Mouse (Mus musculus): Measurements from ENCODE around the gene Podxl. TPM values are rescaled to one million over a fixed set of nuclear protein-coding genes. Genes with fewer than 3 reads are reported as not detected.

The Podxl gene
- polyA plus RNA-seq, 1 experiment from 2014 or later: 8.2 TPM

DNA sequence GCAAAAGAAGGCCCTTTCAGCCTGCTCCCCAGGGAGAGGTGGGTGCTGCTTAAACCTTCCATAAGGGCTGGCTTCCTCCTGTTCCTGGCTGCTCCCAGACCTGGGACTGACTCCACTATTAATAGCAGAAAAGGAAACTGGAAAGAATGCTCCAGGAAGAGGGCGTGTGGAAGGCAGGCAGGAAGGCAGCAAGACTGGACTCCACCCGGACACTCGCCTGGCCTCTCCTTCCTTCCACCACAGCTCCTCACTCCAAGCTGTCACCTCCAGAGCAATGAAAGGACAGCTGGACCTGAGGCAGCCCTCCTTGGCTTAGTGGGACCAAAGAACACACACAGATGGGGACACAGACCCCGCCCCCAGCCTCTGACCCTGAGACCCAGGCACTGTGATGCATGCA is 19.5 kb downstream of the Podxl start:
- H3K9ac ChIP-seq (replicated peaks; ENCODE audit: low read length): no peak overlapping the region
- DNase-seq (ENCODE audit: low spot score) (no peak), ATAC-seq (replicated peaks; ENCODE audit: insufficient number of reproducible peaks, low FRiP score, low TSS enrichment, low read depth) (no peak)
- no peak overlapping the region for H3K27ac ChIP-seq (replicated peaks; ENCODE audit: low read depth, low read length)
- no peak overlapping the region for H3K4me2 ChIP-seq (ENCODE audit: low read depth, low read length)
- H3K4me1 ChIP-seq (ENCODE audit: control insufficient read depth, insufficient read depth, low read length): no peaks in the 10 kb centered on the region
- no peaks in the 10 kb centered on the region for H3K9me3 ChIP-seq (replicated peaks; ENCODE audit: control insufficient read depth, low read length)
- H3K4me3 ChIP-seq (ENCODE audit: low read depth, low read length): no peak overlapping the region
- no peaks in the 10 kb centered on the region for H3K36me3 ChIP-seq (replicated peaks; ENCODE audit: control insufficient read depth, insufficient read depth, low read depth, low read length)
- whole genome bisulfite sequencing: 69% methylated on average over 4 of the region's 4 CpGs
- H3K27me3 ChIP-seq (ENCODE audit: control insufficient read depth, insufficient read depth, low read length): no peaks in the 10 kb centered on the region

DNA sequence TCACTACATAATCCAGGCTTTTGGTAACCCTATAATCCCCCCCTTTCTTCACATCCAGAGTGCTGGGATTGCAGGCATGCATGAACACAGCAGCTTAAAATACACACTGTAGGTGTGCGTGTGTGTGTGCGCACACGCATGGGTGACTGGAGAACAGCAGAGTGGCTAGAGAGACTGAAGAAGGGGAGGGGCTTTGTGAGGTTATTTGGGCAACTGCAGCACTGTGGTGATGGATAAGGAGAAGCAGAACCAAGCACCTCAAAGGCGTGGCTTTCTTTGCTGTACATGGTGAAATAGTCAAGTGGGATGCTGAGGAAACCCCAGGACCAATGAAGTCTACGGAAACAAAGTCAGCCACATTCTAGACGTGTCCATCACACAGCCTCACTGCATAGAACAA is 23.8 kb downstream of the Podxl start:
- no peaks in the 10 kb centered on the region for H3K36me3 ChIP-seq (replicated peaks; ENCODE audit: control insufficient read depth, insufficient read depth, low read depth, low read length)
- no peaks in the 10 kb centered on the region for H3K27me3 ChIP-seq (ENCODE audit: control insufficient read depth, insufficient read depth, low read length)
- no peak overlapping the region for H3K4me3 ChIP-seq (ENCODE audit: low read depth, low read length)
- WGBS: 91% methylated on average over 6 of the region's 6 CpGs
- H3K27ac ChIP-seq (replicated peaks; ENCODE audit: low read depth, low read length): no peak overlapping the region
- ATAC-seq (replicated peaks; ENCODE audit: insufficient number of reproducible peaks, low FRiP score, low TSS enrichment, low read depth) (no peak), DNase-seq (ENCODE audit: low spot score) (no peak)
- no peak overlapping the region for H3K4me2 ChIP-seq (ENCODE audit: low read depth, low read length)
- H3K9ac ChIP-seq (replicated peaks; ENCODE audit: low read length): no peak overlapping the region
- no peaks in the 10 kb centered on the region for H3K9me3 ChIP-seq (replicated peaks; ENCODE audit: control insufficient read depth, low read length)
- H3K4me1 ChIP-seq (ENCODE audit: control insufficient read depth, insufficient read depth, low read length): no peaks in the 10 kb centered on the region

DNA sequence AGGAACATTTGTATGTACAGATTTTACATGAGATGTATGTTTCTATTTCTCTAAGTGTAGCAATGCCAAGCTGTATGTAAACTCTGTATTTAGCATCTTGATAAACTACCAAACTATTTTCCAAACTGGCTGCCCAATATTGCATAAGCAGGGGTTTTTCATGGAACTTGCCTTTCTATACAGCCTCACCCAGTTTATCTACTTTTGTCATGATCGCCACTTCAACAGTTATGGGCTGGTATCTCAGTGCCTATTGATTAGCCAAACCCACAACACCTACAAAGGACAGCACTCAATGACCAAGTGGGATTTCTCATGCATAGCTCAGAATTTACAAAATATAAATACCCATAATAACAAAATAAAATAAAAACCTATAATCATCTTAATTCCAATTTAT is 25.7 kb downstream of the Podxl start:
- H3K4me3 ChIP-seq (ENCODE audit: low read depth, low read length): no peak overlapping the region
- no peak for DNase-seq (ENCODE audit: low spot score)
- H3K4me2 ChIP-seq (ENCODE audit: low read depth, low read length): no peak overlapping the region
- H3K9ac ChIP-seq (replicated peaks; ENCODE audit: low read length): no peak overlapping the region
- no peaks in the 10 kb centered on the region for H3K27me3 ChIP-seq (ENCODE audit: control insufficient read depth, insufficient read depth, low read length)
- 92% methylated on average over 1 of the region's 1 CpGs for whole genome bisulfite sequencing
- no peaks in the 10 kb centered on the region for H3K4me1 ChIP-seq (ENCODE audit: control insufficient read depth, insufficient read depth, low read length)
- H3K36me3 ChIP-seq (replicated peaks; ENCODE audit: control insufficient read depth, insufficient read depth, low read depth, low read length): no peaks in the 10 kb centered on the region
- no peak for ATAC-seq (replicated peaks; ENCODE audit: insufficient number of reproducible peaks, low FRiP score, low TSS enrichment, low read depth)
- H3K9me3 ChIP-seq (replicated peaks; ENCODE audit: control insufficient read depth, low read length): no peaks in the 10 kb centered on the region
- no peak overlapping the region for H3K27ac ChIP-seq (replicated peaks; ENCODE audit: low read depth, low read length)

DNA sequence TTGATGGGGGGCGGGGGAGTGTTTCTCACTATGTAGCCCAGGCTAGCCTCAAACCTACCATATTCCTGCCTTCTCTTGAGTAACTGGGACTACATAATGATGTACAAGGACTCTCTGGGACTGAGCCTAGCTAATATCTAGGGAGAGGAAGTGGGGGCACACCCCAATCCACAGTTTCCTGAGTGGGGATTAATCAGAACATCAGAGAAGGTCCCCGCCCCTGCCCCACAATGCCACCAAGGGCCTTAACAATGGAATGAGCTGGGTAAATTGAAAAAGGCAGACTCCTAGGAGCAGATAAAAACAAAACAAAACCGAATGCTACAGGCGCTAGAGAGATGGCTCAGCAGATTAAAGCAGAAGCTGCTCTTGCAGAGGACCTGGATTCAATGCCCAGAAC is 26.6 kb downstream of the Podxl start:
- Histone ChIP-seq H3K9me3 (replicated peaks; ENCODE audit: control insufficient read depth, low read length) (no peaks in the 10 kb centered on the region), H3K4me1 (ENCODE audit: control insufficient read depth, insufficient read depth, low read length) (no peaks in the 10 kb centered on the region), H3K9ac (replicated peaks; ENCODE audit: low read length) (no peak overlapping the region), H3K4me2 (ENCODE audit: low read depth, low read length) (no peak overlapping the region), H3K27ac (replicated peaks; ENCODE audit: low read depth, low read length) (no peak overlapping the region), H3K4me3 (ENCODE audit: low read depth, low read length) (no peak overlapping the region), H3K27me3 (ENCODE audit: control insufficient read depth, insufficient read depth, low read length) (no peaks in the 10 kb centered on the region), H3K36me3 (replicated peaks; ENCODE audit: control insufficient read depth, insufficient read depth, low read depth, low read length) (no peaks in the 10 kb centered on the region)
- no peak for DNase-seq (ENCODE audit: low spot score)
- WGBS: 81% methylated on average over 4 of the region's 4 CpGs
- no peak for ATAC-seq (replicated peaks; ENCODE audit: insufficient number of reproducible peaks, low FRiP score, low TSS enrichment, low read depth)

DNA sequence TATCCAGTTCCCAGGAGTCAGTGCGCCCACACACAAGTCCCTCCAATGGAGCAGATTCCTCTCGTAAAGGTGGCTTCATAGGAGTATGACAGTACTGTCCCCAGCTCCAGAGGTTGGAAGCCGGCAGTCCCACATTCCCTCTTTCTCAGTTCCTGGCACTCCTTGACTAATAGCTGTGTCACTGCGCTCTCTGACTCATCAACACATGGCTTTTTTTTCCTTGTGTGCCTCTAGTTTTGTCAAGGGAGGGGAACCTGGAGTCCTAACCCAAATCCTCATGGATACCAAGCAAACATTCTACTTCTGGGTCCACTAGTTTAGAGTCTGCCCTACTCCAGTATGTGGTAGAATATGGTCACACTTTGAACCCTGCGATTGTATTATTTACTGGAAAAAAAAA is 29.1 kb downstream of the Podxl start:
- H3K36me3 ChIP-seq (replicated peaks; ENCODE audit: control insufficient read depth, insufficient read depth, low read depth, low read length): no peaks in the 10 kb centered on the region
- no peak overlapping the region for H3K4me2 ChIP-seq (ENCODE audit: low read depth, low read length)
- H3K9me3 ChIP-seq (replicated peaks; ENCODE audit: control insufficient read depth, low read length): no peaks in the 10 kb centered on the region
- WGBS: 96% methylated on average over 5 of the region's 5 CpGs
- H3K27ac ChIP-seq (replicated peaks; ENCODE audit: low read depth, low read length): no peak overlapping the region
- no peak overlapping the region for H3K9ac ChIP-seq (replicated peaks; ENCODE audit: low read length)
- DNase-seq (ENCODE audit: low spot score) (no peak), ATAC-seq (replicated peaks; ENCODE audit: insufficient number of reproducible peaks, low FRiP score, low TSS enrichment, low read depth) (no peak)
- H3K4me1 ChIP-seq (ENCODE audit: control insufficient read depth, insufficient read depth, low read length): no peaks in the 10 kb centered on the region
- H3K4me3 ChIP-seq (ENCODE audit: low read depth, low read length): no peak overlapping the region
- H3K27me3 ChIP-seq (ENCODE audit: control insufficient read depth, insufficient read depth, low read length): no peaks in the 10 kb centered on the region

DNA sequence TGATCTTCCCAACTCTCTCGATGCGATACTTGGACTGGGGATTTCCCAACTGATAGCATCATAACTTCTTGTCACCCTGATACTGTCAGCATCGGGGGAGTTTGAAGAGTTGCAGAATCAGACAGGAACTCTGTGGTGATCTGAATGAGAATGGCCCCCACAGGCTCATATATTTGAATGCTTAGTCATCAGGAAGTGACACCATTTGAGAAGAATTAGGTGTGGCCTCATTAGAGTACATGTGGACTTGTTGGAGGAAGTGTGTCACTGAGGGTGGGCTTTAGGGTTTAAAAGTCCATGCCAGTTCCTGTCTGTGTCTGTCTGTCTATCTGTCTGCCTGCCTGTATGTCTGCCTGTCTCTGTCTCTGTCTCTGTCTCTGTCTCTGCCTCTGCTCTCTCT is 31.9 kb downstream of the Podxl start:
- no peaks in the 10 kb centered on the region for H3K4me1 ChIP-seq (ENCODE audit: control insufficient read depth, insufficient read depth, low read length)
- DNase-seq (ENCODE audit: low spot score) (no peak), ATAC-seq (replicated peaks; ENCODE audit: insufficient number of reproducible peaks, low FRiP score, low TSS enrichment, low read depth) (no peak)
- H3K4me2 ChIP-seq (ENCODE audit: low read depth, low read length): no peak overlapping the region
- 93% methylated on average over 3 of the region's 3 CpGs for WGBS
- H3K36me3 ChIP-seq (replicated peaks; ENCODE audit: control insufficient read depth, insufficient read depth, low read depth, low read length): no peaks in the 10 kb centered on the region
- H3K9ac ChIP-seq (replicated peaks; ENCODE audit: low read length): no peak overlapping the region
- no peaks in the 10 kb centered on the region for H3K27me3 ChIP-seq (ENCODE audit: control insufficient read depth, insufficient read depth, low read length)
- H3K27ac ChIP-seq (replicated peaks; ENCODE audit: low read depth, low read length): no peak overlapping the region
- H3K9me3 ChIP-seq (replicated peaks; ENCODE audit: control insufficient read depth, low read length): no peaks in the 10 kb centered on the region
- no peak overlapping the region for H3K4me3 ChIP-seq (ENCODE audit: low read depth, low read length)

DNA sequence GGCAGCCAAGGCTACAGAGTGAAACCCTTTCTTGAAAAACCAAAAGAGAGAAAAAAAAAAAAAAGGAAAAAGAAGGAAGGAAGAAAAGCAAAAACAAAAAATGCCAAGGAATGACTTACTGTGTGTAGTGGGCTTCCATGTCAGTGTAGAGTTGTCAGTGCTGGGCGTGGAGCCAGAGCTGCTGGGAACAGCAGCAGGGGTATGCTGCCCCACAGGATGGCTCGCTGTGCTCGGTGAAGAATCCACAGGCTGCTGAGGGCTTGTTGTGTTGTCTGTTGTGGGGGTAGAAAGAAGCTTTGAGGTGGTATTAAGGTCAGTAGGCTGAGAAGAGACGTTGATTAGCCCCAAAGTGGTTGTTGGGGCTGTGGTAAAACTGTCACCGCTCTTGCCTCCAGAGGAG is 35.4 kb downstream of the Podxl start:
- Histone ChIP-seq H3K27me3 (ENCODE audit: control insufficient read depth, insufficient read depth, low read length) (no peaks in the 10 kb centered on the region), H3K4me3 (ENCODE audit: low read depth, low read length) (no peak overlapping the region), H3K9me3 (replicated peaks; ENCODE audit: control insufficient read depth, low read length) (no peaks in the 10 kb centered on the region), H3K4me2 (ENCODE audit: low read depth, low read length) (no peak overlapping the region), H3K27ac (replicated peaks; ENCODE audit: low read depth, low read length) (no peak overlapping the region), H3K4me1 (ENCODE audit: control insufficient read depth, insufficient read depth, low read length) (no peaks in the 10 kb centered on the region), H3K36me3 (replicated peaks; ENCODE audit: control insufficient read depth, insufficient read depth, low read depth, low read length) (no peaks in the 10 kb centered on the region), H3K9ac (replicated peaks; ENCODE audit: low read length) (no peak overlapping the region)
- 88% methylated on average over 5 of the region's 5 CpGs for WGBS
- ATAC-seq (replicated peaks; ENCODE audit: insufficient number of reproducible peaks, low FRiP score, low TSS enrichment, low read depth) (no peak), DNase-seq (ENCODE audit: low spot score) (no peak)

DNA sequence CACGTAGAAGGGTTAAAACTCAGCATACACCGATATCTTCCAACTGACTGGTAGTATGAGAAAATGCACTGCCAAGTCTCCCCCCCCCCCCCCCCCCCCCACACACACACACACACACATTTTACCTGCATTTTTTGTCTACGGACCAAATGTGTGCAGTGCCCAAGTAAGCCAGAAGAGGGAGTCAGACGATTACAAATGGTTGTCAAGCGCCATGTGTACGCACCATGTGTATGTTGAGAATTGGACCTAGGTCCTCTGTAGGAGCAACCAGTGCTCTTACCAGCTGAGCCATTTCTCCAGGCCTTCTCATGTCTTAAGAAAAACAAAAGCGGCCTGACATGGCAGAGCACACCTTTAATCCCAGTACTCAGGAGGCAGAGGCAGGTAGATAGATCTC is 35.9 kb downstream of the Podxl start:
- Histone ChIP-seq H3K9ac (replicated peaks; ENCODE audit: low read length) (no peak overlapping the region), H3K27ac (replicated peaks; ENCODE audit: low read depth, low read length) (no peak overlapping the region), H3K4me3 (ENCODE audit: low read depth, low read length) (no peak overlapping the region), H3K27me3 (ENCODE audit: control insufficient read depth, insufficient read depth, low read length) (no peaks in the 10 kb centered on the region), H3K36me3 (replicated peaks; ENCODE audit: control insufficient read depth, insufficient read depth, low read depth, low read length) (no peaks in the 10 kb centered on the region), H3K4me2 (ENCODE audit: low read depth, low read length) (no peak overlapping the region), H3K9me3 (replicated peaks; ENCODE audit: control insufficient read depth, low read length) (no peaks in the 10 kb centered on the region), H3K4me1 (ENCODE audit: control insufficient read depth, insufficient read depth, low read length) (no peaks in the 10 kb centered on the region)
- DNase-seq (ENCODE audit: low spot score): peak; percentile 61
- ATAC-seq (replicated peaks; ENCODE audit: insufficient number of reproducible peaks, low FRiP score, low TSS enrichment, low read depth): no peak
- WGBS: 69% methylated on average over 7 of the region's 7 CpGs

DNA sequence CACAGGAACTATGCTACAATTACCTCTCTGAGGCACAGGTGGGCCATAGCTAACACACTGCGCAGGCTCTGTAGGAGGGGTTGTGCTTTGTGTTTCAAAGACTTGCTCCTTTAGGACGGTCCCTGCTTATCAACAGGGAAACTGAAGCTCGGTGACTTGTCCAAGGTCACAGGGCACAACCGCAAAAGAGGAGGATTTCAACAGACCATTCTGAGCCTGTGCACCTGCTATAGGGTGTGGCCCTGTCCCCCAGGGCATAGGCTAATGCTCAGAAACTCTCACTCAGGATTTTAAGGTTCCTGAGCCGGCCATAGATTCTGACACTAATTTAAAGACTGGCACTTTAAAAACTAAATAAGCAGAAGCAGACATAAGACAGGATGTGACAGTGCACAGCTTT is 36.9 kb downstream of the Podxl start:
- ATAC-seq (replicated peaks; ENCODE audit: insufficient number of reproducible peaks, low FRiP score, low TSS enrichment, low read depth) (no peak), DNase-seq (ENCODE audit: low spot score) (no peak)
- Histone ChIP-seq H3K4me1 (ENCODE audit: control insufficient read depth, insufficient read depth, low read length) (no peaks in the 10 kb centered on the region), H3K27ac (replicated peaks; ENCODE audit: low read depth, low read length) (no peak overlapping the region), H3K9ac (replicated peaks; ENCODE audit: low read length) (no peak overlapping the region), H3K36me3 (replicated peaks; ENCODE audit: control insufficient read depth, insufficient read depth, low read depth, low read length) (no peaks in the 10 kb centered on the region), H3K4me3 (ENCODE audit: low read depth, low read length) (no peak overlapping the region), H3K4me2 (ENCODE audit: low read depth, low read length) (no peak overlapping the region), H3K9me3 (replicated peaks; ENCODE audit: control insufficient read depth, low read length) (no peaks in the 10 kb centered on the region), H3K27me3 (ENCODE audit: control insufficient read depth, insufficient read depth, low read length) (no peaks in the 10 kb centered on the region)
- WGBS: 82% methylated on average over 5 of the region's 5 CpGs

Measured in embryonic facial prominence, embryonic 11.5 days (tissue).